Mouse (Mus musculus) liver, embryonic 14.5 days (tissue): Measurements from ENCODE around the gene Arl15.

Experiments
- CTCF ChIP-seq: IDR thresholded peaks from 2 replicates; pipeline ENCODE4 v1.5.1; 2016; ENCODE audit warnings: antibody characterized with exemption, low read depth, control low read depth
- EP300 ChIP-seq: IDR thresholded peaks from 2 replicates; pipeline ENCODE4 v1.6.1; 2016; ENCODE audit warnings: antibody characterized with exemption, low read depth

DNA sequence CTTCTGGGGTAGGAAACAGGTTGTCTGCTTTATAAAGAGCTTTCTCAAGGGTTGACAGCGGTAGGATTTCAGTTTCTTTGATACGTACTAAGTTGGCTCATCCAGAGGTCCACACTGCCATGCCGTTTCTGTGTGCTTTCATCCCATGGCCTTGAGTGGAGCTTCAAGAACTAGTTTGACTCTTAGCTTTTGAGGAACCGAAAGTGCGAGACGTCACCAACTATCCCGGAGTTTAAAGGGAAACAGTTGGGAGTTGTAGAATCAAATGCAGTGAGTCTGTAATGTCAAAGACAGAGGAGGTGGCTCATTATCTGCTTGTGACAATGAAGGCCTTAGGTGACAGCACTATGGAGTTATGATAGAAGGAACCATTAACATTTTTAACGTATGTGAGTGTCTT, 49.6 kb downstream of the Arl15 start:
- TF ChIP-seq CTCF (no peak), EP300 (no peak)
